Mouse (Mus musculus) hindbrain, embryonic 12.5 days (tissue): ENCODE data around the gene Abcc6. TPM values are rescaled to one million over a fixed set of nuclear protein-coding genes. Genes with fewer than 3 reads are reported as not detected.
"Not testable (repeated sequence)": the region's sequence is repeated elsewhere in the genome, so short reads cannot be mapped to it uniquely, and the experiment has no call there.

Source experiments
- ATAC-seq: fragments of 200-750 bp; cut with Nextera tagmentation; 2 replicates; pipeline ENCODE4 v1.8.0; 2017; ENCODE audit warnings: moderate TSS enrichment; ENCODE audit not compliant: low FRiP score
- H3K27ac ChIP-seq: fragments of 300-500 bp; sonication (generic); 2 replicates; pipeline ENCODE4 v1.5.1; 2016; ENCODE audit warnings: mild to moderate bottlenecking
- H3K27me3 ChIP-seq: fragments of 300-500 bp; sonication (generic); 2 replicates; pipeline ENCODE4 v1.6.1; 2016; ENCODE audit warnings: mild to moderate bottlenecking
- H3K36me3 ChIP-seq: fragments of 300-500 bp; sonication (generic); 2 replicates; pipeline ENCODE4 v1.6.1; 2016; ENCODE audit warnings: mild to moderate bottlenecking
- H3K4me1 ChIP-seq: fragments of 300-500 bp; sonication (generic); 2 replicates; pipeline ENCODE4 v1.6.1; 2016
- H3K4me2 ChIP-seq: fragments of 300-500 bp; sonication (generic); replicated peaks from 2 replicates; pipeline ENCODE4 v1.6.1; 2016; ENCODE audit warnings: mild to moderate bottlenecking
- H3K4me3 ChIP-seq: fragments of 300-500 bp; sonication (generic); 2 replicates; pipeline ENCODE4 v1.5.1; 2016; ENCODE audit warnings: mild to moderate bottlenecking
- H3K9ac ChIP-seq: fragments of 300-500 bp; sonication (generic); 2 replicates; pipeline ENCODE4 v1.6.1; 2016; ENCODE audit warnings: mild to moderate bottlenecking, moderate library complexity
- H3K9me3 ChIP-seq: fragments of 300-500 bp; sonication (generic); replicated peaks from 2 replicates; pipeline ENCODE4 v1.6.1; 2016; ENCODE audit warnings: mild to moderate bottlenecking
- whole genome bisulfite sequencing: fragments of 180-500 bp; shearing (Covaris S2); methylation state at CpG from one replicate; pipeline ENCODE4 v1.1.7; 2016; 5-methylcytosine and 5-hydroxymethylcytosine counted together
- polyA plus RNA-seq: library from polyadenylated mRNA; unstranded; fragments of >200 nt; fragmentation: Nextera tagmentation; extraction: Ambion mirVana; gene quantifications from 2 replicates; pipeline ENCODE4 v1.2.1, GENCODE M21; 2016

Gene Abcc6
- polyA plus RNA-seq, 1 experiment from 2014 or later = 0.19 TPM

GRCm38 (mm10) chr7:45971831-45972723 is 58.0 kb downstream of the Abcc6 start:
- 80% methylated on average over 11 of the region's 11 CpGs for WGBS
- Histone ChIP-seq H3K4me3 (no peak overlapping the region), H3K4me1 (no peaks in the 10 kb centered on the region), H3K27ac (no peak overlapping the region), H3K27me3 (no peaks in the 10 kb centered on the region), H3K9ac (no peak overlapping the region), H3K4me2 (no peak overlapping the region), H3K9me3 (no peaks in the 10 kb centered on the region), H3K36me3 (no peaks in the 10 kb centered on the region)
- ATAC-seq = no peak

DNA sequence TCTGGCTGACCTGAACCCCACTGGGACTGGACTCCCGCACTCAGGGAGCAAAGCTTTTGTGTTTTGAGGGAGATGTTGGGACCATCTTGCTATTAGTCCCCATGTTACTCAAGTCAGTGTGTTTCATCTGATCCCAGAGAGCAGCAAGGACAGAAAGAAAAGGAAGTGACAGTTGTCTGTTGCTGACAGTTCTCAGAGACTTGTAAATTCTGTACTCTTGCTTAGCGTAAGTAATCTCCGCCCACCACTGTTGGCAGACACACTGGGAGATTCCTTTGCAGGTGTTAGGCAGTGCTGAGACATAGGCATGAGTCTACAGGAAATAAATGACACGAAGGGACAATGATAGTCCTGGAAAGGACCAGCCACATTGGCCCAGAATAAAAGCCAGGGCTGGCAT is 73.5 kb downstream of the Abcc6 start:
- Histone ChIP-seq H3K36me3 (no peaks in the 10 kb centered on the region), H3K9ac (no peak overlapping the region), H3K27ac (no peak overlapping the region), H3K27me3 (no peaks in the 10 kb centered on the region), H3K4me2 (no peak overlapping the region), H3K4me1 (no peaks in the 10 kb centered on the region), H3K4me3 (no peak overlapping the region), H3K9me3 (no peaks in the 10 kb centered on the region)
- 71% methylated on average over 4 of the region's 4 CpGs for WGBS
- ATAC-seq = no peak

DNA sequence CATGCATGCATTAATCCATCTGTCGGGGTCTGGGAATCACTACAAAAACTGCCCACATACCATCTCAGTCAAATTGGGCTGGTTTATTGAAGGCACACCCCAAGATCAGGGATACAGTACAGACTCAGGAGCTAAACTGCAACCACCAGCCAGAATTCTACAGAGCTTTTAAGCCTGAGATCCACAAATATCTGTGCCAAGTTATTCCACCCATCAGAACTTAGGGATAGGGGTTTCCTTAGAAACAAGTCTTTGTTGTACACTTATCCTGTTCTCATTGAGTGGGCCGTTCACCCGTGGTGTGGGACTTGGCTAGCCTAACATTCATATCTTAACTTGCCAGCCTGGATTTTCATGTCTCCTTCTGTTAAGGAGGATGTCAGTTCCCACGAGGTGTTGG is 81.0 kb downstream of the Abcc6 start:
- Histone ChIP-seq H3K4me1 (no peaks in the 10 kb centered on the region), H3K9ac (no peak overlapping the region), H3K4me2 (no peak overlapping the region), H3K36me3 (no peaks in the 10 kb centered on the region), H3K9me3 (no peaks in the 10 kb centered on the region), H3K27me3 (no peaks in the 10 kb centered on the region), H3K4me3 (no peak overlapping the region), H3K27ac (no peak overlapping the region)
- 84% methylated on average over 4 of the region's 4 CpGs for WGBS
- no peak for ATAC-seq

DNA sequence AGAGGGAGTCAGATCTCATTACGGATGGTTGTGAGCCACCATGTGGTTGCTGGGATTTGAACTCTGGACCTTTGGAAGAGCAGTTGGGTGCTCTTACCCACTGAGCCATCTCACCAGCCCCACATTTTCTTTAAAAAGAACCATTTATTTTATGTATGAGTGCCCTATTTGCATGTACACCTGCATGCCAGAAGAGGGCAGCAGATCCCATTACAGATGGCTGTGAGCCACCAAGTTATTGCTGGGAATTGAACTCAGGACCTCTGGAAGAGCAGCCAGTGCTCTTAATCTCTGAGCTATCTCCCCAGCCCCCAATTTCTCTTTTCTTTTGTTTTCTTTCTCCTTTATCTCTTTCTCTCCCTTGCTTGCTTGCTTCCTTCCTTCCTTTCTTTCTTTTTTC is 86.8 kb downstream of the Abcc6 start:
- ATAC-seq, H3K4me2 ChIP-seq: not testable (repeated sequence)
- 76% methylated on average over 1 of the region's 1 CpGs for WGBS

GRCm38 (mm10) chr7:45941986-45942385 is 88.1 kb downstream of the Abcc6 start:
- no peaks in the 10 kb centered on the region for H3K4me1 ChIP-seq
- H3K9me3 ChIP-seq = no peaks in the 10 kb centered on the region
- no peak overlapping the region for H3K9ac ChIP-seq
- WGBS = 83% methylated on average over 9 of the region's 9 CpGs
- H3K4me2 ChIP-seq = no peak overlapping the region
- H3K27me3 ChIP-seq = no peaks in the 10 kb centered on the region
- no peaks in the 10 kb centered on the region for H3K36me3 ChIP-seq
- no peak overlapping the region for H3K27ac ChIP-seq
- no peak overlapping the region for H3K4me3 ChIP-seq
- ATAC-seq = no peak

More for the DNA sequence above, 86.8 kb downstream of the Abcc6 start:
- not testable (repeated sequence) for H3K9me3 ChIP-seq, H3K9ac ChIP-seq, H3K4me1 ChIP-seq, H3K27me3 ChIP-seq, H3K4me3 ChIP-seq, H3K27ac ChIP-seq, H3K36me3 ChIP-seq

DNA sequence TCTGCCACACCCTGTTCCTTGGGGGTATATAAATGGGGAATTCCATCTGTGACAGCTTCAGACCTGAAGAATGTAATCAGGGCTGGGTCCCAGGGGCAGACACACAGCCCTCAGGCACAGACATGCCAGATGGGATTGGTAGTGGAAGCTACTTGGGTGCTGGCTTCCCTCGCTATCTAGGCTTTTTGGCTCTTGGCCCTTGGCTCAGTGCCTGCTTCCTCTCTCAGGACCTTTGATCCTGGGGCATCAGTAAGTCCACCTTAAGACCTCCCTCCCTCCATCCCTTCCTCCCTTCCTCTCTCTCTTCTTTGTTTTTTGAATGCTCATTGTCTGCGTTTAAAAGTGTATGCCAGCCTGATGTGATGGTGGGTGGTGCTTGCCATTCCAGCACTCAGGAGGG is 90.3 kb downstream of the Abcc6 start:
- Histone ChIP-seq H3K4me1 (no peaks in the 10 kb centered on the region), H3K9me3 (no peaks in the 10 kb centered on the region), H3K9ac (no peak overlapping the region), H3K27me3 (no peaks in the 10 kb centered on the region), H3K27ac (no peak overlapping the region), H3K4me2 (no peak overlapping the region), H3K36me3 (no peaks in the 10 kb centered on the region), H3K4me3 (no peak overlapping the region)
- no peak for ATAC-seq
- 51% methylated on average over 2 of the region's 2 CpGs for WGBS

GRCm38 (mm10) chr7:45935114-45935513 is 95.0 kb downstream of the Abcc6 start:
- no peak overlapping the region for H3K9ac ChIP-seq
- H3K27me3 ChIP-seq = no peaks in the 10 kb centered on the region
- no peak overlapping the region for H3K27ac ChIP-seq
- no peak overlapping the region for H3K4me3 ChIP-seq
- H3K4me2 ChIP-seq = no peak overlapping the region
- WGBS = 34% methylated on average over 7 of the region's 7 CpGs
- peaks cover 9% of the 10 kb centered on the region; the same call in 1 of the 2 replicates for H3K9me3 ChIP-seq
- no peaks in the 10 kb centered on the region for H3K36me3 ChIP-seq
- 0 out of 2 replicates have a peak, but pooled peaks have one; percentile 43 for ATAC-seq
- no peaks in the 10 kb centered on the region for H3K4me1 ChIP-seq

- not testable (repeated sequence) for H3K9me3 ChIP-seq, H3K36me3 ChIP-seq, H3K27ac ChIP-seq, H3K4me3 ChIP-seq, H3K4me2 ChIP-seq, H3K4me1 ChIP-seq, H3K9ac ChIP-seq, H3K27me3 ChIP-seq, ATAC-seq
- WGBS = 91% methylated on average over 12 of the region's 12 CpGs
These were observed 96.3 kb downstream of the Abcc6 start for GRCm38 (mm10) chr7:45933766-45934165.

GRCm38 (mm10) chr7:45929688-45930087 is 100.4 kb downstream of the Abcc6 start:
- peaks cover 9% of the 10 kb centered on the region; the same call in 1 of the 2 replicates for H3K9me3 ChIP-seq
- no peak for ATAC-seq
- no peak overlapping the region for H3K4me2 ChIP-seq
- no peak overlapping the region for H3K4me3 ChIP-seq
- no peak overlapping the region for H3K9ac ChIP-seq
- peaks cover 23% of the 10 kb centered on the region for H3K27me3 ChIP-seq
- H3K27ac ChIP-seq = no peak overlapping the region
- no peaks in the 10 kb centered on the region for H3K36me3 ChIP-seq
- 88% methylated on average over 1 of the region's 1 CpGs for WGBS
- H3K4me1 ChIP-seq = no peaks in the 10 kb centered on the region

- no peak overlapping the region for H3K9ac ChIP-seq
- 23% methylated on average over 16 of the region's 23 CpGs for WGBS
- ATAC-seq = no peak
- no peaks in the 10 kb centered on the region for H3K4me1 ChIP-seq
- no peak overlapping the region for H3K27ac ChIP-seq
- peaks cover 9% of the 10 kb centered on the region; the same call in 1 of the 2 replicates for H3K9me3 ChIP-seq
- peaks cover 23% of the 10 kb centered on the region for H3K27me3 ChIP-seq
- peak overlapping the region; percentile 21; the same call in 1 of the 2 replicates for H3K4me2 ChIP-seq
- no peak overlapping the region for H3K4me3 ChIP-seq
- H3K36me3 ChIP-seq = no peaks in the 10 kb centered on the region
These were observed 101.3 kb downstream of the Abcc6 start for GRCm38 (mm10) chr7:45928626-45929295.

DNA sequence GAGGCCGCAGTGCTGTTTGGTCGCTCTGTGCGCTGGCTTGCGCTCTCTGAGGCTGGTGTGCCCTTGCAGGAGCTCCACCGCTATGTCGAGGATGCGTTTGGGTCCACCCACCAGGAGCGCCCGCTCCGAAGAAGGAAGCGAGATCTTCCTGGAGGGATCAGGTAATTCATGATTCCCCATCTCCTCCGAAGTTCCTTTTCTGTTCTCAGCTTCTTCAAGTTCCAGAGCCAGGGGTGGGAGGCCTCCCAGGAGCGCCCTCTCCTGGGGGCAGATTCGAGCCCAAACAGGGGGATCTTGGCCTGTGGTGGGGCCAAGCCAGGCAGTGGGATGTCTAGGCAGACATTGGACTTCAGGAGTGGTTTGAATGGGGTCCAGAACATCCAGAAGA is 105.7 kb downstream of the Abcc6 start:
- no peak for ATAC-seq
- Histone ChIP-seq H3K36me3 (no peaks in the 10 kb centered on the region), H3K27me3 (peaks cover 34% of the 10 kb centered on the region), H3K4me2 (peak overlapping the region; percentile 61), H3K27ac (no peak overlapping the region), H3K9me3 (no peaks in the 10 kb centered on the region), H3K4me3 (peak overlapping the region; percentile 42), H3K9ac (no peak overlapping the region), H3K4me1 (peaks cover 9% of the 10 kb centered on the region)
- WGBS = 12% methylated on average over 14 of the region's 14 CpGs

GRCm38 (mm10) chr7:45923762-45924428 is 106.2 kb downstream of the Abcc6 start, which contains the start of gene Ccdc114:
Gene Ccdc114 (plus strand): TSS chr7:45924072.
- Histone ChIP-seq H3K36me3 (no peaks in the 10 kb centered on the region), H3K4me3 (peak within 1 kb of the TSS; percentile 42), H3K4me1 (peaks cover 9% of the 10 kb centered on the region), H3K9me3 (no peaks in the 10 kb centered on the region), H3K27me3 (peaks cover 29% of the 10 kb centered on the region), H3K9ac (peak within 1 kb of the TSS; percentile 50; the same call in 1 of the 2 replicates), H3K4me2 (peak within 1 kb of the TSS; percentile 61), H3K27ac (peak within 1 kb of the TSS; percentile 88)
- 6% methylated on average over 24 of the region's 24 CpGs for WGBS
- ATAC-seq = peak; percentile 36
